Mouse (Mus musculus): Measurements from ENCODE around the gene Actbl2.
A peak's percentile ranks its signal among the peaks of the same experiment; 100 is the strongest.

Actbl2 gene

DNA sequence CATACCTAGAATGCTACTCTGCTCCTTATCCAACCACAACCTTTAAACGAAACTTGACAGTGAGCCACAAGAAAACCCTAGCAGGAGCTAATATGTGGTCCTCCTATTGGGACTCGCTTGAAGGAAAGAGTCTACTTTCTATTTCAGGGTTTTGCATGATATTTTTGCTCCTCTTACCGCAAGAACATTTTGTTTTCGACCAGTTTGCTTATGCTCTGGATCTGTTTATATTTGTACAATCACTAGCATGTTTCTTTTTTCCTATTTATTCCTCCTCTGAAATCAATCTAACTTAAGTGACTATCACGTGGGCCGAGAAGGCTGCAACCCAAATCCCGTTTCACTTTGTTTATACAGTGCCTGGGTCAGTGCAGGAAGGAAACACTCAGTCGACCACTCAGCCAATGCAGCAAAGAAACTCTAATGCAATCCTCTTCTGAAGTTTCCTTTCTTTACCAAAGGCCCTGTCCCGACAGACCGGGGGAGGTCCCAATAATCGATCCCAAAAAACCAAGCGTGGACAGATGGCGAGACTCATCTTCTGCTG is 15.0 kb downstream of the Actbl2 start:
- DNase-seq (ENCODE audit: low spot score): no peak

DNA sequence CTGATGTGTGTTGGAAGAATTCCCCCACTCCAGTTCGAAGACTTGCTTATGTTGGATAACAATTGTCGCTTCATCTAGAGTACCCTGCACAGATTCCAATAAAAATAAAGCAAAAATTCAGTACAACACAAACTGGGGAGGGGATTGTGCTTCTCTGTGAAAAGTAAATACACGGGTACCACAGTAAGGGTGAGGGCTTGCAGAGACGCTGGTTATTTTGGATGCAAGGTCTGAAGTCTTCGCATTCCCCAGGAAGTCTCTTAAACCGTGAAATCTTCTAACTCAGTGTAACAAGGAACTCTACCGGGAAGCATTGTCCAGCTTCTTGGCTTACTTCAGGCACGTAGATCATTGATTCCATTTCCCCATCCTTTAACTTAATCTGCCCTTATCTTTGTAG is 17.1 kb downstream of the Actbl2 start:
- no peak for DNase-seq (ENCODE audit: low spot score)

DNA sequence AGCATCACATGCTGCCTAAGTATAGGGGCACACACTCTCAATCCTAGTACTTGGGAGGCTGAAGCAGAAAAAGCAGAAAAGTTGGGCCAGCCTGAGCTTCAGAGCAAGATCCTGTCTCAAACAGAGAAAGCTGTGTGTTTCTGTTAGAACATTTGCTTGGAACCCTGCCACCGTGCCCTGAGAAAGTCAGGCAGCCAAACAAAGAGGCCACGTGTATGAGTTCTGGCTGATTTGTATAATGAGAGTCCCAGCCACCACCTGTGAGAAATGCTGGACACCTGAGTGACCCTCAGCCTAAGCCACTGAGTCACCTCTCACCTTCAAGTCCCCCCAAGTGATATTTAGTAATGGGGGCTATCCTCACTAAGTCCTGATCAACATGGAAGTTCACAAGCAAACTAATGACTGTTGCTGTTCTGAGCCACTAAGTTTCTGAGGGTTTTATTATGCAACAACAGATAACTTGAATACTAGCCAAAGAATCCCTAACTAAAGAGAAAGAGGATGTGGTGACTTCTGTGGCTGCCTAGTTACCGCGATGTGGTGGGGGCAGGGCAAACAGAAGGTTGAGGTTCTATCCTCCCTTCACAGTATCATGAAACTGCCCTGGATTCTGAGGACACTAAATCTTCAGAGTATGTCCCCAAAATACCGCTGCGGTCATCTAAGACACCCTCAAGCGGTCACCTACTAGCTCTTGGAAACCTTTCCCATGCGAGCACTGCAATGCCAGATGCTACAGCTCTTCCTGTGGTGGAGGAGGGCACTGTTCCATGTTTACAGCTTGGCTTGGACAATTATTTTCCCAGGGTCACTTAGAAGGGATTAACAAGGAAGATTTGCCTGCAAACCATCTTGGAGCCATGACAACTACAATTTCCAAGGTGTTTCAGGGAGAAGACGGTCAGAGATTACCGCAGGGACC is 31.9 kb downstream of the Actbl2 start:
- peak; percentile 32 for DNase-seq (ENCODE audit: low spot score)

DNA sequence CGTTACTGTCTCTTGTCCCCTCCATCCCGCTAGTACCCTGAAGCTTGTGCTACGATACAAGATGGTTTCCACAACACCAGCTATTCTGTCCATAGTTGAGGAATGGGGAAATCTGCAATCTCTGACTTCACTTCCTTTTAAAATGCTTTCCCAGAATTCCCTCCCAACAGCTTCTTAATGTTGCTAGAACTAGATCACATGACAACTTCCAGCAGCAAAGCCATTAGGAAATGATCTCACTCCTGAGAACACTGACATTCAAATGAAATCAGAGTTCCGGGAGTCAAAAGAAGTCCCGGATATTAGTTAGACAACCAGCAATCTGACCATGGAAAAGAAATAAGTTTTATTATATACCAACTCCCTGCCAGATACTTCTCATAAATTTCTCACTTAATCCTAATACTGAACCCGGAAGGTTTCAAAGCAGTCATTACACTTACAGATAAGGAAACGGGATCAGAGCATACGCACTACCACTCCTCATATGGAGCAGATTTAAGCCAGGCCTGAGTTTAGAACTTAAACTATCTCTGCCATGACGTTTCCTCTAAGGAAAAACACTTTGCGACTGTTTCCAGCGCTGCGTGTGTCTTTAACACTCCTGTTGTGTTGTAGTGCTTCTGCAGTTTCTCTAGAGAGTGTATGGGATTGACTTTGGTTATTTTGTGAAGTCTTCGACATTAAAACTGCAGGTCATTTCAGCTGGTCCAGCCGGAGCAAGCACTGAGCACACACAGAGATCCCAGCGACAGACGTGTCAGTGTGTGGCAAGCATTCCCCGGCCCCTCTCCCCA is 36.5 kb downstream of the Actbl2 start:
- DNase-seq (ENCODE audit: low spot score): no peak

DNA sequence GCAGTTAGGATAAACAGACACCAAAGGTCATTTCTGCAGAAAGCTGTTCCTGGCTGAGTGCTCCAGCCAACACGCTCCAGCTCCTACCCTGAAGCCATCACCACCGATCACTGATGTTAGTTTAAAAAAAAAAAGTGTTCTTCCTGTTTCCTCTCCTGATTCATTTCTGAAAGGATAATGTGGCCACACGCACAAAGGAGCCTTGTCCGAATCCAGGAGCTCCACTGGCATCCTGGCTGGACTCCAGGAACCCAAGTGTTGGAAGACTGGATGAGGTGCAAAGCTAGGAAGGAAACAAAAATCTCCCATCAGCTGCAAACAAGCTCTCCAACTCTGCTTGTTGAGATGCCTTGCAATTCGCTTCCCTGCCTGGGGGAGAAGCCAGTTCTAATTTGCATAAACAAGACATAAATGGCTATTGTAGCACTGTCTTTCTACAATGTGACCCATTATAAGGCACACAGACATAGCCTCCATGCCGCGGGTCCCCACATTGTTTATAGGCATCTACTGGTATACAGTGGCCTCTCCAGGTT is 37.2 kb downstream of the Actbl2 start:
- peak; percentile 7 for DNase-seq (ENCODE audit: low spot score)

DNA sequence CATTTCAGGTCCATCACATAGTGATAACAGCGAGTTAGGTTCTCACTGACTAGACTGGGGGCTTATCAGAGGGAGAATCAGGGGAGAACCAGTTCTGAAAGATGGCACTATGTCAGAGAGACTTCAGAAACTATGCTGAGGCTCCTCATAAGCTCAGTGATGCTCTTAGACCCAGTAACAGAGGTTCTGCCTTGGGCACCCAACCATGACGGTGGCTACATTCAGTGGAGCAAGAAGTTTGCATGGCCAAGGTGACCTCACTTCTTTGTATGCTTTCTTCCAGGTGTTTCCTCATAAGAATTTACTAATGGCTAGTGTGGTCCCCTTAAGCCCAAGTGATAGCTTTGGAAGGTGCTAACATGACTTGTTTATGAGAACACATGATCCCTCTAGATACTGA is 38.7 kb downstream of the Actbl2 start:
- no peak for DNase-seq (ENCODE audit: low spot score)

DNA sequence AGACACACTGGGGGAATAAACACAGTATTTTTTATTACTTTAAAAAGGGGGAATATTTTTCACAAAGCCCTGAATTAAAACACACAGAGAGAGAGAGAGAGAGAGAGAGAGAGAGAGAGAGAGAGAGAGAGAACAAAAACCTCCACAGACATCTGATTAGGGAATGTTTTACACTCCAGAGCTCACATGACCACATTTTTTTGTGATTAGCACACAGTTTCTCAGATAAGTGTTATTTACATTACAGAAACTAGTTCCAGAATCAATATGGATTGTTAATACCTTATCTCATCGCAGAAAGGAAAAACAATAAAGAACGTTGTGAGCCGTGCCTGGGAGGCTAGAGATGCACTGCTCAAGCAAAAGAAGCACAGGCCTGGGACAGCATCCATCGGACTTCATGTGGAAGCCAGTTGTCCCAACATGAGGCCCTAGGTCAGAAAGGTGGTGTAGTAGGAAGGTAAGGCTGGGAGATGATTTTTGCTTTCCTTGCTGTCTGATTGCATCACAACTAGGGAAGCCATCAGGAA is 40.2 kb downstream of the Actbl2 start:
- DNase-seq (ENCODE audit: low spot score): no peak

DNA sequence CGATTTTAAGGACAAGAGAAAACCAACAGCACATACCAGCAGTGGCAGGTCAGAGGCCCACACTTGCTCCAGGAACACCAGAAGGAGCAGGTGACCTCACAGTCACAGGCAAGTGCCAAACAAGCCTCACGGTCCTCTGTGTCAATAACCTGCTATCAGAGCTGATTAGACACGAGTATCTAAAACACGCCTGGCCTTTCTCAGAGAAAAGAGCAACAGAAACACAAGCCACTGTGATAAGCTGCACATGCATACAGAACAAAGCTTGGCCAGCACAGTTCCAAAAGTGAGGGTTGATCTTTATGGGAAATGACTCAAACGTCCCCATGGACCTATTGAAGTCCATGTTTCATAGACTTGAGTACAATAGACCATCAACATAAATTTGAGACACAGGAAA is 41.2 kb downstream of the Actbl2 start:
- no peak for DNase-seq (ENCODE audit: low spot score)

DNA sequence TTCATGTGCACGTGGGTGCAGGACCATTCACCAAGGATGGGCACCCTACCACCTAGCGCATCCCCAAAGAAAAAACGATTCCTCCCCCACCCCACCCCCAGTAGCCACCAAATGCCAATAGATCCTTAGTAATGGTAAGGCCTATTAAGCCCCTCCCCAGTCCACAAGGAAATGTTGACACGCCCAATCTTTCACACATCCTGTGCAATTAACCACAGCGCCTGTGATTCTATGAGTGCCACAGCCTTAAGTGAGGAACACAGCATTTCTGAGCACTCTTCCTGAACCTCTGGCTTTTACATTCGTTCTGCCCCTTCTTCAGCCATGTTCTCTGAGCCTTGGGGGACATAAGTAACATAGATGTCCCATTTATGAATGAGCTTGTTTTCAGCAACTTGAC is 42.8 kb downstream of the Actbl2 start:
- no peak for DNase-seq (ENCODE audit: low spot score)

DNA sequence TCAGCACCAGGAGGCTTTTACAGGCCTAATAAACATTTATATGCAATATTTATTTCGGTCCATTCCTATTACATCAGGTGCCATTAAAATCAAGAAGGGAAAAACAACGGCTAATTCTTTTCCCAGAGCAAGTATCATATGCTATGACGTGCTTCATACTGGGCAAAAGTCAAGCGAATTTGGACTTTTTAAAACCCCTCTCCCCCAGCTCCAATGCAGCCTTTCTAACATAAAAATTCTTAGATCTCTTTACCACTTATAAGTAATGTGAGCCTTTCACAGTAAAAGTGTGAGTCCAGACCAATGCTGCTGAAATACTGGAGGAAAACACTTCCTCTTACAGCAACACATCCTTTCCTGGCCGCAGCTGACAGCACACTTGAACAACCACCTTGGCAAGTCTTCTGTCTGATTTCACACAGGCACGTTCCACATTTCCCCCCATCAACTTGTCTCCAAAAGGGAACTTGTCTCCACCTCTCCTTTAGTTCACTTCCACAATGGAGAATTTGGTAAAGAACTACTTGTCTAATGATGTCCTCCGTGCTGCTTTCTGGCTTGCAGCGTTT is 44.4 kb downstream of the Actbl2 start:
- no peak for DNase-seq (ENCODE audit: low spot score)

DNA sequence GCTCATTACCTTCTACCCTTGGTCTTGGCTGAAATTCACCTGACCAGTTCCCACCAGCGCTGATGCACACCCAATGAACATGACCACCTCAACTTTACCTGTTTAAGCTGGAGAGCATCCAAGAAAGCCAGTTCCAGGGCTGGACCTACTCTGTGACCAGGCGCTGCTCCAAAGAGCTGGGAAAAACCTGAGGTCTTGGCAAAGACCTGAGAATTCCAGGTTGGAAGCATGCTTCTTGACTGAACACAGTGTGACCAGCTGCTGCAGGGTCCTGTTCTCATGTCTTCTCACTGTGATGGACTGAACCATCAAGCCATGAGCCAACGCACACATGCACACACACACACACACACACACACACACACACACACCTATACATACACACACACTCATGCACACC is 46.0 kb downstream of the Actbl2 start:
- no peak for DNase-seq (ENCODE audit: low spot score)

DNA sequence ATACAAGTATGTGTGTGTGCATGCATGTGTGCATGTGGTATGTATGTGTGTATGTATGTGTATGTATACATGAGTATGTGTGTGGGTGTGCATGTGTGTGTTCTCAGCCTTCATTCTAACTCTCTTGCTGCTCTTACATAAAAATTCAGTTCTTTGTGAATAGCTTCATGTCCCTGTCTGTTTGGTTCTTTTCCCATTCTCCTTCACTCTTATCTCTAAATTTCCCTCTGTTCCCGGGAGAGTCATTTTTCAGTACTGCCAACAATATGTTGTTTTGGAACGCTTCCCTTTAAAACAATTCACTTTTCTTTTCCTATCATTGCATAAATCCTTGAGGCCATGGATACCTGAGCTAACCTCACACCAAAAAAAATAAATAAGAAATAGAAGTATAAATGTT is 46.6 kb downstream of the Actbl2 start:
- DNase-seq (ENCODE audit: low spot score): no peak

DNA sequence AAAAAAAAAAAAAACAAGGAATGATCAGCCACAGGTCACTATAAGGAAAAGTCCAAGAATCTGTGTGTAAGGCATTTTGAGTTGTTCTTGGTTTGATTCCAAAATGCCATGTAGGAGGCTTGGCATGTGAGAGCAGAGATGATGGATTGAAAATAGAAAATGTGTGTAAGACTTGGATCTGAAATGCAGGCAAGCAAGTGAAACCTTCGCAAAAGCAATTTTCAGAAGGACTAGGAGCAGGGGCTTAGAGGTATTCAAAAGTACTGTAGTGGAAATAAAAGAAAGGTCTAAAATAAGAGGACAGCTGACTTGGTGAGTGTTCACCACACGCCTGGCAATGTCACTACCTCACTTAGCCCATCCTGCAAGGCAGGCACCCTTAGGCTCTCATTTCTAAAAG is 49.4 kb downstream of the Actbl2 start:
- DNase-seq (ENCODE audit: low spot score): no peak

DNA sequence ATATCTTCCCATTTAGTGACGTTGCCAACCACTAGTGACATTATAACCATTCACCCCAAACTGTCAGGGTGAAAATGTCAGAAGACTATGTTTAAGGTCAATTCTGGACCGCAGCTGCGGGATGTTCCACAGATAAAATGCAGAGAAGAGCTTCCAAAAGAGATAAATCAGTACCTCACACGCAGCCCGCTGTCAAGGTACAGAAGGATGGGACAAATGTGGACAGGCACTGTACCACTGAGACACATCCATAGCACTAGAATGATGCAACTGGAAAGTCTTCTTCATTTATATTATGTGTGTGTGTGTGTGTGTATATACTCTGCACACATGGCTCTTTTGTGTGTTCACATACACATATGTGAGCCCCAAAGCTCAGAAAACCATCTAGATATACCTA is 49.9 kb downstream of the Actbl2 start:
- no peak for DNase-seq (ENCODE audit: low spot score)

Data from ovary, postnatal 36 days (tissue).